Mouse (Mus musculus) ES-CJ7 (cell line): ENCODE data around the gene Gm43638.
"Not testable (repeated sequence)": the region's sequence is repeated elsewhere in the genome, so short reads cannot be mapped to it uniquely, and the experiment has no call there.

Source experiments
- DNase-seq: peaks from one replicate; pipeline ENCODE4 v3.0.0; 2011; ENCODE audit warnings: low read depth, low spot score

The Gm43638 gene

GRCm38 (mm10) chr5:87486706-87487105 is at the start of gene Gm43638:
Gene Gm43638 (minus strand): TSS chr5:87486806.
- not testable (repeated sequence) for DNase-seq

GRCm38 (mm10) chr5:87535994-87536644 is 49.5 kb upstream of the Gm43638 start:
- no peak for DNase-seq

GRCm38 (mm10) chr5:87532288-87532687 is 45.7 kb upstream of the Gm43638 start:
- DNase-seq, result no peak

- not testable (repeated sequence) for DNase-seq
Observed at GRCm38 (mm10) chr5:87523561-87523960, 37.0 kb upstream of the Gm43638 start.

- DNase-seq, result no peak
Observed at GRCm38 (mm10) chr5:87505776-87506458, 19.3 kb upstream of the Gm43638 start.

- DNase-seq, result no peak
Observed at GRCm38 (mm10) chr5:87502687-87503086, 16.1 kb upstream of the Gm43638 start.

GRCm38 (mm10) chr5:87499341-87499740 is 12.7 kb upstream of the Gm43638 start:
- no peak for DNase-seq

GRCm38 (mm10) chr5:87498936-87499335 is 12.3 kb upstream of the Gm43638 start:
- DNase-seq, result no peak

- DNase-seq, result no peak
Observed at GRCm38 (mm10) chr5:87490771-87491170, 4.2 kb upstream of the Gm43638 start, which contains the start of gene Ugt2a1. Gene Ugt2a1 (minus strand): TSS chr5:87490871.

GRCm38 (mm10) chr5:87482160-87482559 is 4.4 kb downstream of the Gm43638 start, which contains the start of gene Ugt2a2:
Gene Ugt2a2 (minus strand): TSS chr5:87482260.
- DNase-seq, result no peak

GRCm38 (mm10) chr5:87458810-87459209 is 27.8 kb downstream of the Gm43638 start:
- DNase-seq, result peak; percentile 5

- DNase-seq, result no peak
Observed at GRCm38 (mm10) chr5:87457701-87458100, 28.9 kb downstream of the Gm43638 start.

GRCm38 (mm10) chr5:87456216-87456850 is 30.3 kb downstream of the Gm43638 start:
- DNase-seq, result no peak

GRCm38 (mm10) chr5:87455519-87455918 is 31.1 kb downstream of the Gm43638 start:
- no peak for DNase-seq

GRCm38 (mm10) chr5:87452514-87452913 is 34.1 kb downstream of the Gm43638 start:
- peak; percentile 73 for DNase-seq

- DNase-seq, result peak; percentile 54
Observed at GRCm38 (mm10) chr5:87436264-87436663, 50.3 kb downstream of the Gm43638 start.

- no peak for DNase-seq
Observed at GRCm38 (mm10) chr5:87425676-87426075, 60.9 kb downstream of the Gm43638 start.

GRCm38 (mm10) chr5:87424041-87424440 is 62.6 kb downstream of the Gm43638 start, which contains the start of gene Ugt2b38:
Gene Ugt2b38 (minus strand): TSS chr5:87424203.
- not testable (repeated sequence) for DNase-seq
